Mouse (Mus musculus) hindbrain, postnatal 0 days (tissue): ENCODE measurements around the gene Nbl1. TPM values are rescaled to one million over a fixed set of nuclear protein-coding genes. Genes with fewer than 3 reads are reported as not detected.

Experiments
- ATAC-seq: fragments of 200-750 bp; cut with Nextera tagmentation; 2 replicates; pipeline ENCODE4 v1.8.0; 2017; ENCODE audit warnings: mild to moderate bottlenecking, moderate TSS enrichment, moderate library complexity
- DNase-seq: peaks from one replicate; pipeline ENCODE4 v3.0.0-alpha.2; 2015; ENCODE audit warnings: low spot score
- H3K27ac ChIP-seq: fragments of 300-500 bp; sonication (generic); 2 replicates; pipeline ENCODE4 v1.5.1; 2014; ENCODE audit warnings: mild to moderate bottlenecking
- H3K27me3 ChIP-seq: fragments of 300-500 bp; sonication (generic); 2 replicates; pipeline ENCODE4 v1.6.1; 2014; ENCODE audit warnings: low read length, mixed read lengths; ENCODE audit not compliant: insufficient read depth
- H3K36me3 ChIP-seq: fragments of 300-500 bp; sonication (generic); 2 replicates; pipeline ENCODE4 v1.6.1; 2014; ENCODE audit warnings: low read length, mixed read lengths; ENCODE audit not compliant: insufficient read depth
- H3K4me1 ChIP-seq: fragments of 300-500 bp; sonication (generic); 2 replicates; pipeline ENCODE4 v1.6.1; 2014; ENCODE audit warnings: antibody characterized with exemption, low read length, mixed read lengths; ENCODE audit not compliant: insufficient read depth
- H3K4me2 ChIP-seq: fragments of 300-500 bp; sonication (generic); 2 replicates; pipeline ENCODE4 v1.6.1; 2014; ENCODE audit warnings: low read depth, mild to moderate bottlenecking, low read length, moderate library complexity, mixed read lengths
- H3K4me3 ChIP-seq: fragments of 300-500 bp; sonication (generic); 2 replicates; pipeline ENCODE4 v1.5.1; 2014; ENCODE audit warnings: low read length
- H3K9ac ChIP-seq: fragments of 300-500 bp; sonication (generic); replicated peaks from 2 replicates; pipeline ENCODE4 v1.6.1; 2014; ENCODE audit warnings: mild to moderate bottlenecking, low read length, moderate library complexity, mixed read lengths
- H3K9me3 ChIP-seq: fragments of 300-500 bp; sonication (generic); 2 replicates; pipeline ENCODE4 v1.6.1; 2016; ENCODE audit warnings: low read length, mixed read lengths
- CTCF ChIP-seq: IDR thresholded peaks from 2 replicates; pipeline ENCODE4 v1.5.1; 2016; ENCODE audit warnings: antibody characterized with exemption, control low read depth, low read depth
- WGBS: fragments of 180-500 bp; shearing (Covaris S2); extraction: QIAGEN DNeasy Blood & Tissue Kit; methylation state at CpG from one replicate; pipeline ENCODE4 v1.1.7; 2014; 5-methylcytosine and 5-hydroxymethylcytosine counted together
- polyA plus RNA-seq: library from polyadenylated mRNA; unstranded; fragments of >200 nt; fragmentation: Nextera tagmentation; extraction: Ambion mirVana; gene quantifications from 2 replicates; pipeline ENCODE4 v1.2.1, GENCODE M21; 2015
- total RNA-seq: library from RNA; depleted of rRNA; stranded (reverse); fragments of >200 nt; gene quantifications from 2 replicates; pipeline ENCODE4 v1.2.3, GENCODE M21; 2014

The Nbl1 gene
- total and polyA plus RNA-seq, 2 experiments from 2014 or later: 64.4 to 85.3 TPM

GRCm38 (mm10) chr4:139044566-139044965 lies 48.2 kb downstream of the Nbl1 start:
- ATAC-seq (no peak), DNase-seq (no peak)
- WGBS: 92% methylated on average over 5 of the region's 5 CpGs
- Histone ChIP-seq H3K9ac (no peak overlapping the region), H3K4me2 (no peak overlapping the region), H3K27ac (no peak overlapping the region), H3K27me3 (0 out of 2 replicates have a peak, but pooled peaks cover 5% of the 10 kb centered on the region), H3K4me1 (peaks cover 10% of the 10 kb centered on the region), H3K36me3 (no peaks in the 10 kb centered on the region), H3K4me3 (no peak overlapping the region), H3K9me3 (no peaks in the 10 kb centered on the region)
- TF ChIP-seq CTCF: no peak

- WGBS: 79% methylated on average over 2 of the region's 2 CpGs
- DNase-seq: no peak
- no peak for ATAC-seq
Observed at GRCm38 (mm10) chr4:139043600-139043999, 49.2 kb downstream of the Nbl1 start.

GRCm38 (mm10) chr4:139042611-139043010 lies 50.2 kb downstream of the Nbl1 start:
- ATAC-seq: no peak
- Histone ChIP-seq H3K27me3 (0 out of 2 replicates have a peak, but pooled peaks cover 5% of the 10 kb centered on the region), H3K4me1 (peaks cover 24% of the 10 kb centered on the region), H3K9me3 (no peaks in the 10 kb centered on the region), H3K9ac (no peak overlapping the region), H3K4me2 (no peak overlapping the region), H3K36me3 (no peaks in the 10 kb centered on the region), H3K4me3 (no peak overlapping the region), H3K27ac (no peak overlapping the region)
- no peak for DNase-seq
- no peak for TF ChIP-seq CTCF
- 72% methylated on average over 5 of the region's 5 CpGs for WGBS

More at GRCm38 (mm10) chr4:139043600-139043999, 49.2 kb downstream of the Nbl1 start:
- Histone ChIP-seq H3K4me1 (peaks cover 14% of the 10 kb centered on the region), H3K27ac (no peak overlapping the region), H3K4me2 (no peak overlapping the region), H3K27me3 (0 out of 2 replicates have a peak, but pooled peaks cover 5% of the 10 kb centered on the region), H3K9me3 (no peaks in the 10 kb centered on the region), H3K9ac (no peak overlapping the region), H3K36me3 (no peaks in the 10 kb centered on the region), H3K4me3 (no peak overlapping the region)
- TF ChIP-seq CTCF: no peak

GRCm38 (mm10) chr4:139040084-139040839 lies 52.5 kb downstream of the Nbl1 start:
- DNase-seq (peak; percentile 62), ATAC-seq (peak; percentile 43)
- Histone ChIP-seq H3K9ac (no peak overlapping the region), H3K27me3 (0 out of 2 replicates have a peak, but pooled peaks cover 5% of the 10 kb centered on the region), H3K4me2 (no peak overlapping the region), H3K36me3 (no peaks in the 10 kb centered on the region), H3K4me1 (peaks cover 25% of the 10 kb centered on the region), H3K4me3 (no peak overlapping the region), H3K9me3 (no peaks in the 10 kb centered on the region), H3K27ac (no peak overlapping the region)
- TF ChIP-seq CTCF: no peak
- 12% methylated on average over 10 of the region's 10 CpGs for WGBS

GRCm38 (mm10) chr4:139037795-139038607 lies 54.8 kb downstream of the Nbl1 start:
- 0 out of 2 replicates have a peak overlapping the region, but pooled peaks have one; percentile 13 for H3K9ac ChIP-seq

GRCm38 (mm10) chr4:139035799-139036198 lies 57.0 kb downstream of the Nbl1 start:
- H3K9ac ChIP-seq: no peak overlapping the region
- H3K4me1 ChIP-seq: peaks cover 33% of the 10 kb centered on the region
- H3K4me3 ChIP-seq: no peak overlapping the region
- 74% methylated on average over 3 of the region's 3 CpGs for WGBS
- no peak overlapping the region for H3K27ac ChIP-seq
- no peak for ATAC-seq
- no peaks in the 10 kb centered on the region for H3K9me3 ChIP-seq
- DNase-seq: peak; percentile 45
- no peak for TF ChIP-seq CTCF
- no peaks in the 10 kb centered on the region for H3K36me3 ChIP-seq
- no peak overlapping the region for H3K4me2 ChIP-seq
- no peaks in the 10 kb centered on the region for H3K27me3 ChIP-seq

More at GRCm38 (mm10) chr4:139037795-139038607, 54.8 kb downstream of the Nbl1 start:
- peak; percentile 50 for ATAC-seq
- H3K4me2 ChIP-seq: no peak overlapping the region
- H3K9me3 ChIP-seq: no peaks in the 10 kb centered on the region
- H3K27me3 ChIP-seq: no peaks in the 10 kb centered on the region
- H3K4me3 ChIP-seq: no peak overlapping the region
- peak; percentile 82 for DNase-seq
- peaks cover 25% of the 10 kb centered on the region for H3K4me1 ChIP-seq
- TF ChIP-seq CTCF: no peak
- H3K27ac ChIP-seq: peak overlapping the region; percentile 5
- WGBS: 22% methylated on average over 17 of the region's 17 CpGs
- no peaks in the 10 kb centered on the region for H3K36me3 ChIP-seq
